Mouse (Mus musculus) kidney, adult 2 months (tissue): ENCODE results near the gene Usp30. TPM values are rescaled to one million over a fixed set of nuclear protein-coding genes. Genes with fewer than 3 reads are reported as not detected.
A peak's percentile ranks its signal among the peaks of the same experiment; 100 is the strongest.

Experiments
- DNase-seq: peaks from one replicate; pipeline ENCODE4 v3.0.0; 2021
- H3K27ac ChIP-seq: fragments of 200-500 bp; 2 replicates; pipeline ENCODE4 v1.5.1; 2012; ENCODE audit warnings: low read depth, low read length, control low read depth, inconsistent platforms; ENCODE audit not compliant: insufficient read depth
- H3K27me3 ChIP-seq: fragments of 200-500 bp; replicated peaks from 2 replicates; pipeline ENCODE4 v1.6.1; 2012; ENCODE audit warnings: mild to moderate bottlenecking, moderate library complexity, low read length, inconsistent platforms; ENCODE audit not compliant: control insufficient read depth, insufficient read depth
- H3K36me3 ChIP-seq: fragments of 200-500 bp; 2 replicates; pipeline ENCODE4 v1.6.1; 2012; ENCODE audit warnings: mild to moderate bottlenecking, moderate library complexity, low read length, inconsistent platforms; ENCODE audit not compliant: control insufficient read depth, insufficient read depth
- H3K4me1 ChIP-seq: fragments of 200-500 bp; 2 replicates; pipeline ENCODE4 v1.6.1; 2011; ENCODE audit warnings: low read length; ENCODE audit not compliant: control insufficient read depth, insufficient read depth
- H3K4me3 ChIP-seq: fragments of 200-500 bp; 2 replicates; pipeline ENCODE4 v1.5.1; 2011; ENCODE audit warnings: mild to moderate bottlenecking, low read depth, low read length, control low read depth; ENCODE audit not compliant: insufficient read depth
- CTCF ChIP-seq: fragments of 200-500 bp; conservative IDR thresholded peaks from 2 replicates; pipeline ENCODE4 v1.5.1; 2011; ENCODE audit warnings: low read depth, mild to moderate bottlenecking, control low read depth, low read length, moderate library complexity, mixed read lengths; ENCODE audit not compliant: insufficient read depth, insufficient read length
- POLR2A ChIP-seq: fragments of 200-500 bp; IDR thresholded peaks from one replicate; pipeline ENCODE4 v1.6.1; 2011; ENCODE audit warnings: low read depth, low read length, control low read depth
- WGBS: fragments of 180-500 bp; shearing (Covaris S2); methylation state at CpG from one replicate; pipeline ENCODE4 v1.1.7; 2018; 5-methylcytosine and 5-hydroxymethylcytosine counted together
- polyA plus RNA-seq: library from polyadenylated mRNA; depleted of rRNA; stranded (reverse); fragments of >200 nt; gene quantifications from 2 replicates; pipeline ENCODE4 v1.2.3, GENCODE M21; 2012

Usp30 gene
- polyA plus RNA-seq, 1 experiment, result 24.6 TPM

- no peak overlapping the region for H3K27ac ChIP-seq
- no peaks in the 10 kb centered on the region for H3K4me1 ChIP-seq
- no peak overlapping the region for H3K4me3 ChIP-seq
- H3K27me3 ChIP-seq, result no peaks in the 10 kb centered on the region
- no peak for TF ChIP-seq POLR2A
- 59% methylated on average over 16 of the region's 16 CpGs for WGBS
- H3K36me3 ChIP-seq, result no peaks in the 10 kb centered on the region; the same call in 1 of the 2 replicates
- DNase-seq, result no peak
Measured at GRCm38 (mm10) chr5:114106391-114106935, 41.2 kb downstream of the Usp30 start.

- H3K27ac ChIP-seq, result no peak overlapping the region
- H3K36me3 ChIP-seq, result no peaks in the 10 kb centered on the region; the same call in 1 of the 2 replicates
- H3K27me3 ChIP-seq, result no peaks in the 10 kb centered on the region
- DNase-seq, result no peak
- TF ChIP-seq POLR2A (no peak), CTCF (peak; percentile 37; the same call in 1 of the 2 replicates)
- H3K4me3 ChIP-seq, result no peak overlapping the region
- 92% methylated on average over 6 of the region's 6 CpGs for WGBS
- H3K4me1 ChIP-seq, result no peaks in the 10 kb centered on the region
Measured at GRCm38 (mm10) chr5:114113334-114113733, 48.1 kb downstream of the Usp30 start.

GRCm38 (mm10) chr5:114115030-114115429 lies 49.8 kb downstream of the Usp30 start:
- 74% methylated on average over 5 of the region's 5 CpGs for WGBS
- TF ChIP-seq POLR2A (no peak), CTCF (no peak)
- no peak overlapping the region for H3K27ac ChIP-seq
- no peaks in the 10 kb centered on the region for H3K4me1 ChIP-seq
- DNase-seq, result no peak
- H3K27me3 ChIP-seq, result no peaks in the 10 kb centered on the region
- no peak overlapping the region for H3K4me3 ChIP-seq
- H3K36me3 ChIP-seq, result no peaks in the 10 kb centered on the region; the same call in 1 of the 2 replicates

GRCm38 (mm10) chr5:114116586-114116985 lies 51.3 kb downstream of the Usp30 start:
- DNase-seq, result no peak
- H3K36me3 ChIP-seq, result no peaks in the 10 kb centered on the region; the same call in 1 of the 2 replicates
- TF ChIP-seq POLR2A (no peak), CTCF (no peak)
- H3K27ac ChIP-seq, result no peak overlapping the region
- no peak overlapping the region for H3K4me3 ChIP-seq
- WGBS, result 80% methylated on average over 7 of the region's 7 CpGs
- no peaks in the 10 kb centered on the region for H3K4me1 ChIP-seq
- H3K27me3 ChIP-seq, result no peaks in the 10 kb centered on the region

GRCm38 (mm10) chr5:114119806-114120205 lies 54.5 kb downstream of the Usp30 start:
- no peaks in the 10 kb centered on the region for H3K27me3 ChIP-seq
- H3K4me3 ChIP-seq, result no peak overlapping the region
- DNase-seq, result no peak
- no peak overlapping the region for H3K27ac ChIP-seq
- TF ChIP-seq CTCF (no peak), POLR2A (no peak)
- 88% methylated on average over 4 of the region's 4 CpGs for WGBS
- H3K4me1 ChIP-seq, result no peaks in the 10 kb centered on the region
- no peaks in the 10 kb centered on the region; the same call in 1 of the 2 replicates for H3K36me3 ChIP-seq

- TF ChIP-seq POLR2A (no peak), CTCF (no peak)
- Histone ChIP-seq H3K4me3 (no peak overlapping the region), H3K27me3 (no peaks in the 10 kb centered on the region), H3K27ac (no peak overlapping the region), H3K36me3 (no peaks in the 10 kb centered on the region), H3K4me1 (no peaks in the 10 kb centered on the region)
- 98% methylated on average over 3 of the region's 3 CpGs for WGBS
- no peak for DNase-seq
Measured at GRCm38 (mm10) chr5:114126008-114126407, 60.7 kb downstream of the Usp30 start.

GRCm38 (mm10) chr5:114126499-114127244 lies 61.4 kb downstream of the Usp30 start:
- Histone ChIP-seq H3K36me3 (no peaks in the 10 kb centered on the region), H3K4me3 (no peak overlapping the region; the same call in 1 of the 2 replicates), H3K27me3 (no peaks in the 10 kb centered on the region), H3K4me1 (0 out of 2 replicates have a peak, but pooled peaks cover 4% of the 10 kb centered on the region), H3K27ac (no peak overlapping the region)
- 83% methylated on average over 7 of the region's 7 CpGs for WGBS
- TF ChIP-seq POLR2A, result no peak
- TF ChIP-seq CTCF, result no peak
- no peak for DNase-seq
